21 mouse cellular contexts compared by ENCODE assay signal in genomic region chr2:142838775-142839174, GRCm38 (mm10).
DNase-seq lines count a peak whose midpoint lies in the region; ATAC-seq lines count a peak whose summit lies in the region.
"Had no signal": no experiment of that assay in that cellular context is flagged by ENCODE, and none has a peak within 500 bp of the region (broad histone marks: within the 10 kb centered on the region; RNA-seq: fewer than 3 reads in every experiment).

No protein-coding gene starts in this region.

- no peak overlapping the region for H3K9ac ChIP-seq in kidney, embryonic 15.5 days
- no peak overlapping the region for H3K9ac ChIP-seq in kidney, embryonic 16.5 days (replicated peaks; ENCODE audit: low read length)
- H3K9ac ChIP-seq in lung, embryonic 15.5 days = no peak overlapping the region
- no peak overlapping the region for H3K9ac ChIP-seq in intestine, embryonic 15.5 days
- H3K9ac ChIP-seq in stomach, embryonic 15.5 days = no peak overlapping the region
- H3K9ac ChIP-seq: embryonic facial prominence, embryonic 13.5 days; forebrain, embryonic 12.5 days; heart, embryonic 12.5 days; hindbrain, embryonic 13.5 days had no signal

- peaks cover 8% of the 10 kb centered on the region; the same call in 1 of the 2 replicates for H3K36me3 ChIP-seq in kidney, embryonic 15.5 days
- H3K36me3 ChIP-seq in kidney, embryonic 16.5 days (ENCODE audit: insufficient read depth, low read length) = 0 out of 2 replicates have a peak, but pooled peaks cover 7% of the 10 kb centered on the region
- no peaks in the 10 kb centered on the region for H3K36me3 ChIP-seq in lung, embryonic 15.5 days
- H3K36me3 ChIP-seq in intestine, embryonic 15.5 days = no peaks in the 10 kb centered on the region
- H3K36me3 ChIP-seq in stomach, embryonic 15.5 days = no peaks in the 10 kb centered on the region
- H3K36me3 ChIP-seq: forebrain, embryonic 12.5 days had no signal

- no peak overlapping the region for H3K4me3 ChIP-seq in kidney, embryonic 15.5 days (replicated peaks)
- no peak overlapping the region for H3K4me3 ChIP-seq in kidney, embryonic 16.5 days (ENCODE audit: low read length)
- H3K4me3 ChIP-seq in lung, embryonic 15.5 days = no peak overlapping the region
- no peak overlapping the region for H3K4me3 ChIP-seq in intestine, embryonic 15.5 days (replicated peaks)
- H3K4me3 ChIP-seq in stomach, embryonic 15.5 days (replicated peaks) = no peak overlapping the region
- H3K4me3 ChIP-seq: embryonic facial prominence, embryonic 13.5 days; forebrain, embryonic 12.5 days; heart, adult 2 months; heart, embryonic 12.5 days; hindbrain, embryonic 13.5 days had no signal

- no peak for DNase-seq in lung, postnatal 10 days
- no peak for DNase-seq in urinary bladder, postnatal 25 days (ENCODE audit: low spot score)
- DNase-seq: adrenal gland, postnatal 25 days; cerebellum, adult 18-20 months; cerebellum, adult 9-11 months; cerebellum, postnatal 36 days; gastrocnemius, postnatal 14 days; heart, adult 2 months had no signal

- no peaks in the 10 kb centered on the region for H3K9me3 ChIP-seq in kidney, embryonic 15.5 days (replicated peaks)
- no peaks in the 10 kb centered on the region for H3K9me3 ChIP-seq in kidney, embryonic 16.5 days (ENCODE audit: low read length)
- no peaks in the 10 kb centered on the region for H3K9me3 ChIP-seq in lung, embryonic 15.5 days
- no peaks in the 10 kb centered on the region for H3K9me3 ChIP-seq in intestine, embryonic 15.5 days
- H3K9me3 ChIP-seq in stomach, embryonic 15.5 days = no peaks in the 10 kb centered on the region
- H3K9me3 ChIP-seq: embryonic facial prominence, embryonic 13.5 days; forebrain, embryonic 12.5 days; heart, embryonic 12.5 days; hindbrain, embryonic 13.5 days had no signal

- H3K4me1 ChIP-seq in kidney, embryonic 15.5 days = no peaks in the 10 kb centered on the region
- H3K4me1 ChIP-seq in kidney, embryonic 16.5 days (ENCODE audit: insufficient read depth, low read length) = no peaks in the 10 kb centered on the region
- peaks cover 14% of the 10 kb centered on the region for H3K4me1 ChIP-seq in lung, embryonic 15.5 days
- H3K4me1 ChIP-seq in intestine, embryonic 15.5 days (replicated peaks) = peaks cover 3% of the 10 kb centered on the region
- H3K4me1 ChIP-seq in stomach, embryonic 15.5 days = no peaks in the 10 kb centered on the region
- H3K4me1 ChIP-seq: embryonic facial prominence, embryonic 13.5 days; forebrain, embryonic 12.5 days; heart, embryonic 12.5 days; hindbrain, embryonic 13.5 days had no signal

- ATAC-seq in kidney, embryonic 15.5 days (replicated peaks; ENCODE audit: low FRiP score) = no peak
- no peak for ATAC-seq in kidney, embryonic 16.5 days (ENCODE audit: low FRiP score, low TSS enrichment)
- ATAC-seq in lung, embryonic 15.5 days (ENCODE audit: borderline replicate concordance, extremely low read depth, low FRiP score, low TSS enrichment) = no peak
- peak; percentile 47; the same call in 1 of the 2 replicates for ATAC-seq in intestine, embryonic 15.5 days
- no peak for ATAC-seq in stomach, embryonic 15.5 days (ENCODE audit: insufficient read depth, low FRiP score, low read depth)
- ATAC-seq: activated CD4-positive, CD25-positive, alpha-beta regulatory T cell, adult 4 months; forebrain, embryonic 16.5 days had no signal

- no peaks in the 10 kb centered on the region for H3K27me3 ChIP-seq in kidney, embryonic 15.5 days
- H3K27me3 ChIP-seq in kidney, embryonic 16.5 days (ENCODE audit: insufficient read depth, low read length) = no peaks in the 10 kb centered on the region
- H3K27me3 ChIP-seq in lung, embryonic 15.5 days = no peaks in the 10 kb centered on the region
- H3K27me3 ChIP-seq in intestine, embryonic 15.5 days (replicated peaks) = no peaks in the 10 kb centered on the region
- no peaks in the 10 kb centered on the region for H3K27me3 ChIP-seq in stomach, embryonic 15.5 days (replicated peaks)
- H3K27me3 ChIP-seq: CH12.LX; embryonic facial prominence, embryonic 13.5 days; forebrain, embryonic 12.5 days; heart, embryonic 12.5 days; hindbrain, embryonic 13.5 days; Patski had no signal

- WGBS in kidney, embryonic 15.5 days = 57% methylated on average over 3 of the region's 3 CpGs
- 55% methylated on average over 3 of the region's 3 CpGs for WGBS in kidney, embryonic 16.5 days
- WGBS in lung, embryonic 15.5 days = 46% methylated on average over 3 of the region's 3 CpGs
- WGBS in intestine, embryonic 15.5 days = 42% methylated on average over 3 of the region's 3 CpGs
- 57% methylated on average over 3 of the region's 3 CpGs for WGBS in stomach, embryonic 15.5 days

- H3K4me2 ChIP-seq in kidney, embryonic 15.5 days = no peak overlapping the region
- no peak overlapping the region for H3K4me2 ChIP-seq in kidney, embryonic 16.5 days (replicated peaks; ENCODE audit: low read depth, low read length)
- H3K4me2 ChIP-seq in lung, embryonic 15.5 days = no peak overlapping the region
- H3K4me2 ChIP-seq in intestine, embryonic 15.5 days (replicated peaks) = no peak overlapping the region
- H3K4me2 ChIP-seq in stomach, embryonic 15.5 days = no peak overlapping the region
- H3K4me2 ChIP-seq: embryonic facial prominence, embryonic 13.5 days; forebrain, embryonic 12.5 days; heart, embryonic 12.5 days; hindbrain, embryonic 13.5 days had no signal

- H3K27ac ChIP-seq in kidney, embryonic 15.5 days = peak overlapping the region; percentile 64; the same call in 1 of the 2 replicates
- no peak overlapping the region for H3K27ac ChIP-seq in kidney, embryonic 16.5 days (ENCODE audit: low read length)
- peak overlapping the region; percentile 82 for H3K27ac ChIP-seq in lung, embryonic 15.5 days
- 0 out of 2 replicates have a peak overlapping the region, but pooled peaks have one; percentile 44 for H3K27ac ChIP-seq in intestine, embryonic 15.5 days
- peak overlapping the region; percentile 79; the same call in 1 of the 2 replicates for H3K27ac ChIP-seq in stomach, embryonic 15.5 days
- H3K27ac ChIP-seq: embryonic facial prominence, embryonic 13.5 days; forebrain, embryonic 12.5 days; heart, adult 2 months; hindbrain, embryonic 13.5 days had no signal
